Mouse (Mus musculus) E14TG2a.4 (cell line): ENCODE results near the gene Camkmt.

Experiments used
- CTCF ChIP-seq: conservative IDR thresholded peaks from 2 replicates; pipeline ENCODE4 v1.5.1; 2014; ENCODE audit warnings: low read length
- NANOG ChIP-seq: IDR thresholded peaks from 2 replicates; pipeline ENCODE4 v1.6.1; 2014; ENCODE audit warnings: borderline replicate concordance, low read length, mixed read lengths

DNA sequence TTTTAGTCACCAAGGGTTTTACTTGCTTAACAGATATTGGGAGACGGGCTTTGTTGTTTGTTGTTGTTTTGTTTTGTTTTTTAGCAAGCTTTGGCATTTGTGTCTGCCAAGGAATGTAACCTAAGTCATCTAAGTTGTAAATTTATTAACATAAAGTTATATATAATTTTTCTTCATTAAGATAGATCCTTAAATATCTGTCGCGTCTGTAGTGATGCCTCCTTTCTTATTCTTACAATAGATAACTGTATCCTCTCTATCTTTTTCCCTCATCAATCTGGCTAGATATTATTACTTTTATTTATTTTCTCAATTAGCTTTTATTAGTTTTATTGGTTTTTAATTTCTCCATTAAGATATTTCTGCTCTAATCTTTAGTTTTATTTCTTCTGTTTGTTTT lies 213.3 kb downstream of the Camkmt start:
- TF ChIP-seq CTCF (no peak), NANOG (no peak)
